ENCODE assay signal across 26 mouse cellular contexts in the genomic region with DNA sequence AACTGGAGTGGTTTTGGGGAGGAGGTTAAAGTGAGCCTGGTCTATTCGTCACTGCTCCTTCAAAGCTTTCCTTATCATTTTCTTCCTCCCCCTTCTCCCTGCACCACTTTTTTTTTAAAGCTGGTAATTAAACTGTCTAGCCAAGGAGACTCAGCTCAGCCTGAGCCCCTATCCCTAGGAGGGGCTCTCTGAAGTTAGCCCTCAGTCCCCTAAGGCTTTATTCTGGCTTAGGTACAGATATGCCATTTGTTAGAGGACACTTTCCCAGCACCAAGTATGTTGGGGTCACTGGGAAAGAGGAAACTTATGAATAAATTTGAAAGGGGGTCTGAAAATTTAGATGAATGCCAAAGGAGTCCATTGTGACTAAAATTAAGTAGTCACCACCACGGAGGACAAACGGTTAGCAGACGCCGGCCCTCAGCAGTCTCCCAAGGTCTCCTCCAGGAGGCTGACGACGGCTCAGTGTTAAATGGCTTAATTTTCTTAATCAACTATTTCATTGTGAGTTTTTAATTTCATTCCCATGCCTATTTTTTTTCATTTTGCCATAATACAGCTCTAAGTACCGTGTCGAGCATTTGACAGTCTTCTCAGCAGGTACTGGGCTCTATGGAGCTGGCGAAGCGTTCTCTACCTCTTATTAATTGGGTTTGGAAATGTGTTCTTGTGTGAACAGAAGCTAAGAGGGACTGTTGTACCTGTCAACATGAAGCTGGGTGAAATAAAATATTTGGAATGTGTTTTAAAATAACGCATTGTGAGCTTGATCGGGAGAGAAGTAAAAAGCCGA.
DNase-seq lines count a peak whose midpoint lies in the region; ATAC-seq lines count a peak whose summit lies in the region.
"Had no signal": no experiment of that assay in that cellular context is flagged by ENCODE, and none has a peak within 500 bp of the region (broad histone marks: within the 10 kb centered on the region; RNA-seq: fewer than 3 reads in every experiment).

No protein-coding gene starts in this region.

- ATAC-seq in hindbrain, embryonic 12.5 days (ENCODE audit: low FRiP score), result peak; percentile 84
- ATAC-seq in hindbrain, embryonic 16.5 days, result peak; percentile 87
- 0 out of 2 replicates have a peak, but pooled peaks have one; percentile 30 for ATAC-seq in midbrain, embryonic 16.5 days
- ATAC-seq in erythroid progenitor cell, adult 5-6 weeks (replicated peaks; ENCODE audit: low FRiP score, poor library complexity, severe bottlenecking), result no peak
- ATAC-seq: intestine, embryonic 15.5 days had no signal

- H3K9ac ChIP-seq in hindbrain, embryonic 12.5 days, result no peak overlapping the region
- no peak overlapping the region for H3K9ac ChIP-seq in hindbrain, embryonic 16.5 days (ENCODE audit: low read depth, low read length)
- no peak overlapping the region for H3K9ac ChIP-seq in midbrain, embryonic 16.5 days (ENCODE audit: low read depth, low read length)
- H3K9ac ChIP-seq: embryonic facial prominence, embryonic 15.5 days; intestine, embryonic 15.5 days; limb, embryonic 15.5 days; liver, embryonic 14.5 days; lung, embryonic 15.5 days; neural tube, embryonic 13.5 days; stomach, embryonic 15.5 days had no signal

- H3K27me3 ChIP-seq in hindbrain, embryonic 12.5 days, result no peaks in the 10 kb centered on the region
- H3K27me3 ChIP-seq in hindbrain, embryonic 16.5 days (replicated peaks; ENCODE audit: control insufficient read depth, insufficient read depth, low read length), result no peaks in the 10 kb centered on the region
- H3K27me3 ChIP-seq in midbrain, embryonic 16.5 days (ENCODE audit: control insufficient read depth, insufficient read depth, low read depth, low read length), result no peaks in the 10 kb centered on the region
- H3K27me3 ChIP-seq: embryonic facial prominence, embryonic 15.5 days; intestine, embryonic 15.5 days; limb, embryonic 15.5 days; lung, embryonic 15.5 days; megakaryocyte, embryonic 14.5 days; neural tube, embryonic 13.5 days; stomach, embryonic 15.5 days had no signal

- no peaks in the 10 kb centered on the region for H3K9me3 ChIP-seq in hindbrain, embryonic 12.5 days (replicated peaks)
- no peaks in the 10 kb centered on the region for H3K9me3 ChIP-seq in hindbrain, embryonic 16.5 days (ENCODE audit: control insufficient read depth, low read length)
- H3K9me3 ChIP-seq in midbrain, embryonic 16.5 days (replicated peaks; ENCODE audit: control insufficient read depth, low read length, poor library complexity, severe bottlenecking), result no peaks in the 10 kb centered on the region
- H3K9me3 ChIP-seq: embryonic facial prominence, embryonic 15.5 days; intestine, embryonic 15.5 days; limb, embryonic 15.5 days; lung, embryonic 15.5 days; megakaryocyte, embryonic 14.5 days; neural tube, embryonic 13.5 days; stomach, embryonic 15.5 days had no signal

- peak; percentile 58 for DNase-seq in heart, adult 11 months
- no peak for DNase-seq in heart, postnatal 10 days
- DNase-seq in right cerebral cortex, postnatal 4 days, result no peak
- DNase-seq: adrenal gland, adult 8-10 months; cerebellum, adult 2 months; cerebellum, postnatal 36 days; gastrocnemius, postnatal 14 days; heart, adult 2 months; heart, postnatal 4 days; kidney, adult 8-10 months; left cerebral cortex, postnatal 4 days; lung, postnatal 36 days; thymus, adult 18-20 months; thymus, postnatal 4 days had no signal

- no peak overlapping the region for H3K4me2 ChIP-seq in hindbrain, embryonic 12.5 days (replicated peaks)
- no peak overlapping the region for H3K4me2 ChIP-seq in hindbrain, embryonic 16.5 days (ENCODE audit: low read length)
- H3K4me2 ChIP-seq in midbrain, embryonic 16.5 days (ENCODE audit: low read length), result no peak overlapping the region
- H3K4me2 ChIP-seq: embryonic facial prominence, embryonic 15.5 days; intestine, embryonic 15.5 days; limb, embryonic 15.5 days; lung, embryonic 15.5 days; neural tube, embryonic 13.5 days; stomach, embryonic 15.5 days had no signal

- intact Hi-C loops in heart, postnatal 10 days (cut with DNase I), result no loop called here

- H3K36me3 ChIP-seq in hindbrain, embryonic 12.5 days, result no peaks in the 10 kb centered on the region
- H3K36me3 ChIP-seq in hindbrain, embryonic 16.5 days (ENCODE audit: control insufficient read depth, insufficient read depth, low read length), result no peaks in the 10 kb centered on the region
- no peaks in the 10 kb centered on the region for H3K36me3 ChIP-seq in midbrain, embryonic 16.5 days (ENCODE audit: control insufficient read depth, insufficient read depth, low read length)
- H3K36me3 ChIP-seq: embryonic facial prominence, embryonic 15.5 days; intestine, embryonic 15.5 days; limb, embryonic 15.5 days; lung, embryonic 15.5 days; neural tube, embryonic 13.5 days; stomach, embryonic 15.5 days had no signal

- H3K4me3 ChIP-seq in hindbrain, embryonic 12.5 days, result no peak overlapping the region
- H3K4me3 ChIP-seq in hindbrain, embryonic 16.5 days (ENCODE audit: low read length), result no peak overlapping the region
- H3K4me3 ChIP-seq in midbrain, embryonic 16.5 days (ENCODE audit: low read depth, low read length), result no peak overlapping the region
- H3K4me3 ChIP-seq: embryonic facial prominence, embryonic 15.5 days; heart, adult 2 months; intestine, embryonic 15.5 days; limb, embryonic 15.5 days; lung, embryonic 15.5 days; megakaryocyte, embryonic 14.5 days; neural tube, embryonic 13.5 days; stomach, embryonic 15.5 days had no signal

- H3K4me1 ChIP-seq in hindbrain, embryonic 12.5 days, result peaks cover 5% of the 10 kb centered on the region
- H3K4me1 ChIP-seq in hindbrain, embryonic 16.5 days (ENCODE audit: control insufficient read depth, insufficient read depth, low read depth, low read length), result peaks cover 4% of the 10 kb centered on the region
- peaks cover 4% of the 10 kb centered on the region; the same call in 1 of the 2 replicates for H3K4me1 ChIP-seq in midbrain, embryonic 16.5 days (ENCODE audit: control insufficient read depth, insufficient read depth, low read length)
- H3K4me1 ChIP-seq: intestine, embryonic 15.5 days; limb, embryonic 15.5 days; lung, embryonic 15.5 days; stomach, embryonic 15.5 days had no signal

- no peak overlapping the region for H3K27ac ChIP-seq in hindbrain, embryonic 12.5 days
- H3K27ac ChIP-seq in hindbrain, embryonic 16.5 days (ENCODE audit: low read depth, low read length), result no peak overlapping the region
- H3K27ac ChIP-seq in midbrain, embryonic 16.5 days (ENCODE audit: low read length), result no peak overlapping the region
- H3K27ac ChIP-seq: embryonic facial prominence, embryonic 15.5 days; heart, adult 2 months; intestine, embryonic 15.5 days; limb, embryonic 15.5 days; liver, embryonic 14.5 days; lung, embryonic 15.5 days; neural tube, embryonic 13.5 days; stomach, embryonic 15.5 days had no signal

- 55% methylated on average over 14 of the region's 14 CpGs for WGBS in hindbrain, embryonic 12.5 days
- WGBS in hindbrain, embryonic 16.5 days, result 47% methylated on average over 14 of the region's 14 CpGs
- 34% methylated on average over 14 of the region's 14 CpGs for WGBS in midbrain, embryonic 16.5 days
